Mouse (Mus musculus): Measurements from ENCODE around the gene Arfip1. TPM values are rescaled to one million over a fixed set of nuclear protein-coding genes. Genes with fewer than 3 reads are reported as not detected.
A peak's percentile ranks its signal among the peaks of the same experiment; 100 is the strongest.
"Not testable (repeated sequence)": the region's sequence is repeated elsewhere in the genome, so short reads cannot be mapped to it uniquely, and the experiment has no call there.

Gene Arfip1
- polyA plus RNA-seq, 1 experiment from 2014 or later = 45.9 TPM

DNA sequence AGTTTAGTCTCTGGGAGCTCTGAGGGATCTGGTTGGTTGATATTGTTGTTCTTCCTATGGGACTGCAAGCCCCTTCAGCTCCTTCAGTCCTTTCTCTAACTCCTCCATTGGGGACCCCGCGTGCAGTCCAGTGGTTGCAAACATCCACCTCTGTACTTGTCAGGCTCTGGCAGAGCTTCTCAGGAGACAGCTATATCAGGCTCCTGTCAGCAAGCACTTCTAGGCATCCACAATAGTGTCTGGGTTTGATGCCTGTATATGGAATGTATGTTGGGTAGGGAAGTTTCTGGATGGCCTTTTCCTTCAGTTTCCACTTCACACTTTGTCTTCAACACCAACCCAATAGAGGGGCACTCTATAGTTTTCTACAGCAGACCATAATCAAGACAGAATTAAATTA, 19.5 kb downstream of the Arfip1 start:
- H3K27ac ChIP-seq (ENCODE audit: low read depth, low read length); ATAC-seq (replicated peaks; ENCODE audit: low FRiP score); H3K9me3 ChIP-seq (ENCODE audit: control insufficient read depth, low read length); H3K27me3 ChIP-seq (ENCODE audit: control insufficient read depth, insufficient read depth, low read length); H3K9ac ChIP-seq (ENCODE audit: low read length); DNase-seq (ENCODE audit: low spot score); H3K4me1 ChIP-seq (replicated peaks; ENCODE audit: control insufficient read depth, insufficient read depth, low read length); H3K4me2 ChIP-seq (ENCODE audit: low read depth, low read length, severe bottlenecking); H3K4me3 ChIP-seq (ENCODE audit: low read depth, low read length); H3K36me3 ChIP-seq (ENCODE audit: control insufficient read depth, insufficient read depth, low read length): not testable (repeated sequence)
- 94% methylated on average over 2 of the region's 2 CpGs for WGBS

DNA sequence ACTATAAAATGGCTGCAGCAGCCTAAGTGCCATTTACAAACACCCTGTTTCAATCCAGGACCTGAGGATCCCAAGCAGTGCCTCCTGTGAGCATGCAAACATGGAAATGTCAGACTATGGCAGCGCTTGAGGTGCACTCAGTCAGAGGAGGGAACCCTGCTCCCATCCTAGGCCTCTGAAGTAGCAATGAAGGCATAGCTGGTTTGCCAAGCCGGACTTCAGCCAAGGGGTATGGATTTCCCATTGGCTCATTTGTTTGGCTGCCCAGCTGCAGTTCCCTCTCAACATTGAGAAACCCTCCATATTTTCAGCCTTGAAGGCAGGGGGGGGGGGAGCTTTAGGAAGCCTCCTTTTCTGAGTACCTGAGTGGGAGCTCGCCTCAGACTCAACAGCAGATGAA, 24.1 kb downstream of the Arfip1 start:
- no peak overlapping the region for H3K9ac ChIP-seq (ENCODE audit: low read length)
- no peak overlapping the region for H3K4me3 ChIP-seq (ENCODE audit: low read depth, low read length)
- DNase-seq (ENCODE audit: low spot score) (no peak), ATAC-seq (replicated peaks; ENCODE audit: low FRiP score) (no peak)
- H3K27ac ChIP-seq (ENCODE audit: low read depth, low read length) = no peak overlapping the region
- H3K4me1 ChIP-seq (replicated peaks; ENCODE audit: control insufficient read depth, insufficient read depth, low read length) = no peaks in the 10 kb centered on the region
- no peaks in the 10 kb centered on the region for H3K27me3 ChIP-seq (ENCODE audit: control insufficient read depth, insufficient read depth, low read length)
- H3K36me3 ChIP-seq (ENCODE audit: control insufficient read depth, insufficient read depth, low read length) = no peaks in the 10 kb centered on the region
- no peak overlapping the region for H3K4me2 ChIP-seq (ENCODE audit: low read depth, low read length, severe bottlenecking)
- 96% methylated on average over 3 of the region's 3 CpGs for WGBS
- no peaks in the 10 kb centered on the region for H3K9me3 ChIP-seq (ENCODE audit: control insufficient read depth, low read length)

GRCm38 (mm10) chr3:84555780-84556179, 26.6 kb downstream of the Arfip1 start:
- Histone ChIP-seq H3K9ac (ENCODE audit: low read length) (no peak overlapping the region), H3K4me1 (replicated peaks; ENCODE audit: control insufficient read depth, insufficient read depth, low read length) (no peaks in the 10 kb centered on the region), H3K27me3 (ENCODE audit: control insufficient read depth, insufficient read depth, low read length) (no peaks in the 10 kb centered on the region), H3K9me3 (ENCODE audit: control insufficient read depth, low read length) (no peaks in the 10 kb centered on the region), H3K4me2 (ENCODE audit: low read depth, low read length, severe bottlenecking) (no peak overlapping the region), H3K4me3 (ENCODE audit: low read depth, low read length) (no peak overlapping the region), H3K36me3 (ENCODE audit: control insufficient read depth, insufficient read depth, low read length) (no peaks in the 10 kb centered on the region), H3K27ac (ENCODE audit: low read depth, low read length) (no peak overlapping the region)
- no peak for ATAC-seq (replicated peaks; ENCODE audit: low FRiP score)
- 89% methylated on average over 3 of the region's 3 CpGs for WGBS
- DNase-seq (ENCODE audit: low spot score) = no peak

- ATAC-seq (replicated peaks; ENCODE audit: low FRiP score) = no peak
- Histone ChIP-seq H3K4me2 (ENCODE audit: low read depth, low read length, severe bottlenecking) (no peak overlapping the region), H3K4me1 (replicated peaks; ENCODE audit: control insufficient read depth, insufficient read depth, low read length) (no peaks in the 10 kb centered on the region; the same call in 1 of the 2 replicates), H3K9ac (ENCODE audit: low read length) (no peak overlapping the region), H3K27ac (ENCODE audit: low read depth, low read length) (no peak overlapping the region), H3K36me3 (ENCODE audit: control insufficient read depth, insufficient read depth, low read length) (no peaks in the 10 kb centered on the region), H3K9me3 (ENCODE audit: control insufficient read depth, low read length) (no peaks in the 10 kb centered on the region), H3K4me3 (ENCODE audit: low read depth, low read length) (no peak overlapping the region), H3K27me3 (ENCODE audit: control insufficient read depth, insufficient read depth, low read length) (no peaks in the 10 kb centered on the region)
- no peak for DNase-seq (ENCODE audit: low spot score)
- WGBS = 80% methylated on average over 8 of the region's 8 CpGs
Observed at GRCm38 (mm10) chr3:84547177-84547576, 35.2 kb downstream of the Arfip1 start.

DNA sequence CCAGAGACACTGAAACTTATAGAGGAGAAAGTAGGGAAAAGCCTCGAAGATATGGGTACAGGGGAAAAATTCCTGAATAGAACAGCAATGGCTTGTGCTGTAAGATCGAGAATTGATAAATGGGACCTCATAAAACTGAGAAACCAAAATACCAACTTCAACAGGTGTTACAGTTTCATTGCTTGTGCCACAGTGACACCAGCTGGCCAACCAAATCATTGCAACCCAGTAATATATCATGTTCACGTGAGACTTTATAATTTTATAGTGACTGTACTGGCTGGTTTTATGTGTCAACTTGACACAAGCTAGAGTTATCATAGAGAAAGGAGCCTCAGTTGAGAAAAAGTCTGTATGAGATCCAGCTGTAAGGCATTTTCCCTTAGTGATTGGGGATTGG, 40.0 kb downstream of the Arfip1 start:
- H3K27me3 ChIP-seq (ENCODE audit: control insufficient read depth, insufficient read depth, low read length); ATAC-seq (replicated peaks; ENCODE audit: low FRiP score); H3K9me3 ChIP-seq (ENCODE audit: control insufficient read depth, low read length); H3K9ac ChIP-seq (ENCODE audit: low read length); H3K36me3 ChIP-seq (ENCODE audit: control insufficient read depth, insufficient read depth, low read length); H3K4me3 ChIP-seq (ENCODE audit: low read depth, low read length); H3K4me1 ChIP-seq (replicated peaks; ENCODE audit: control insufficient read depth, insufficient read depth, low read length); H3K27ac ChIP-seq (ENCODE audit: low read depth, low read length); H3K4me2 ChIP-seq (ENCODE audit: low read depth, low read length, severe bottlenecking): not testable (repeated sequence)
- 30% methylated on average over 3 of the region's 3 CpGs for WGBS
- peak; percentile 74 for DNase-seq (ENCODE audit: low spot score)

- peaks cover 2% of the 10 kb centered on the region; the same call in 1 of the 2 replicates for H3K4me1 ChIP-seq (replicated peaks; ENCODE audit: control insufficient read depth, insufficient read depth, low read length)
- no peaks in the 10 kb centered on the region for H3K9me3 ChIP-seq (ENCODE audit: control insufficient read depth, low read length)
- no peaks in the 10 kb centered on the region for H3K36me3 ChIP-seq (ENCODE audit: control insufficient read depth, insufficient read depth, low read length)
- no peak overlapping the region for H3K27ac ChIP-seq (ENCODE audit: low read depth, low read length)
- H3K9ac ChIP-seq (ENCODE audit: low read length) = no peak overlapping the region
- ATAC-seq (replicated peaks; ENCODE audit: low FRiP score) (no peak), DNase-seq (ENCODE audit: low spot score) (no peak)
- WGBS = 78% methylated on average over 1 of the region's 1 CpGs
- no peak overlapping the region for H3K4me2 ChIP-seq (ENCODE audit: low read depth, low read length, severe bottlenecking)
- no peak overlapping the region for H3K4me3 ChIP-seq (ENCODE audit: low read depth, low read length)
- H3K27me3 ChIP-seq (ENCODE audit: control insufficient read depth, insufficient read depth, low read length) = no peaks in the 10 kb centered on the region
Observed at GRCm38 (mm10) chr3:84541881-84542280, 40.5 kb downstream of the Arfip1 start.

DNA sequence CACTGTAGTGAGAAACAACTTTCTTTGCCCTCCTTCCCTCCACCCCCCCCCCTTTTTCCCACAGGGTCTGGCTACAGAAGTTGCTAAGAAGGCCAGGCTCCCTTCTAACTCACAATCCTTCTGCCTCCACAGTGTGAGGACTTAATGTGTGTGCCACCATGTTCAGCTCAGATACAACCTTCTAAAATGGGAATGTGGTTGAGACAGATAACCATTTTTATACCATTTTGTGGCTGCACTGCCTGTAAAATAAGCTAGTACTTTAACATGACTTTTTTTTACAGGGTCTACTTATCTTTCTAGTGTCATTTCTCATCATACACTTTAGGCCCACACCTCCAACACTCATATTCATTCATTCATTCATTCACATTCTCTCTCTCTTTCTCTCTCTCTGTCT, 41.8 kb downstream of the Arfip1 start:
- Histone ChIP-seq H3K27ac (ENCODE audit: low read depth, low read length) (no peak overlapping the region), H3K4me2 (ENCODE audit: low read depth, low read length, severe bottlenecking) (no peak overlapping the region), H3K27me3 (ENCODE audit: control insufficient read depth, insufficient read depth, low read length) (no peaks in the 10 kb centered on the region), H3K4me3 (ENCODE audit: low read depth, low read length) (no peak overlapping the region), H3K4me1 (replicated peaks; ENCODE audit: control insufficient read depth, insufficient read depth, low read length) (peaks cover 2% of the 10 kb centered on the region; the same call in 1 of the 2 replicates), H3K9ac (ENCODE audit: low read length) (no peak overlapping the region), H3K36me3 (ENCODE audit: control insufficient read depth, insufficient read depth, low read length) (no peaks in the 10 kb centered on the region), H3K9me3 (ENCODE audit: control insufficient read depth, low read length) (no peaks in the 10 kb centered on the region)
- no peak for ATAC-seq (replicated peaks; ENCODE audit: low FRiP score)
- no peak for DNase-seq (ENCODE audit: low spot score)

GRCm38 (mm10) chr3:84536987-84537386, 45.4 kb downstream of the Arfip1 start:
- DNase-seq (ENCODE audit: low spot score) = no peak
- H3K9me3 ChIP-seq (ENCODE audit: control insufficient read depth, low read length) = no peaks in the 10 kb centered on the region
- H3K9ac ChIP-seq (ENCODE audit: low read length) = no peak overlapping the region
- ATAC-seq (replicated peaks; ENCODE audit: low FRiP score) = no peak
- no peak overlapping the region for H3K4me2 ChIP-seq (ENCODE audit: low read depth, low read length, severe bottlenecking)
- H3K27ac ChIP-seq (ENCODE audit: low read depth, low read length) = no peak overlapping the region
- H3K4me1 ChIP-seq (replicated peaks; ENCODE audit: control insufficient read depth, insufficient read depth, low read length) = peaks cover 2% of the 10 kb centered on the region; the same call in 1 of the 2 replicates
- no peaks in the 10 kb centered on the region for H3K27me3 ChIP-seq (ENCODE audit: control insufficient read depth, insufficient read depth, low read length)
- no peaks in the 10 kb centered on the region for H3K36me3 ChIP-seq (ENCODE audit: control insufficient read depth, insufficient read depth, low read length)
- no peak overlapping the region for H3K4me3 ChIP-seq (ENCODE audit: low read depth, low read length)
- 86% methylated on average over 6 of the region's 6 CpGs for WGBS

- H3K36me3 ChIP-seq (ENCODE audit: control insufficient read depth, insufficient read depth, low read length) = no peaks in the 10 kb centered on the region
- no peak for ATAC-seq (replicated peaks; ENCODE audit: low FRiP score)
- WGBS = 74% methylated on average over 5 of the region's 5 CpGs
- no peaks in the 10 kb centered on the region for H3K9me3 ChIP-seq (ENCODE audit: control insufficient read depth, low read length)
- H3K9ac ChIP-seq (ENCODE audit: low read length) = no peak overlapping the region
- no peaks in the 10 kb centered on the region for H3K4me1 ChIP-seq (replicated peaks; ENCODE audit: control insufficient read depth, insufficient read depth, low read length)
- no peak overlapping the region for H3K4me3 ChIP-seq (ENCODE audit: low read depth, low read length)
- H3K27ac ChIP-seq (ENCODE audit: low read depth, low read length) = no peak overlapping the region
- no peak overlapping the region for H3K4me2 ChIP-seq (ENCODE audit: low read depth, low read length, severe bottlenecking)
- DNase-seq (ENCODE audit: low spot score) = no peak
- no peaks in the 10 kb centered on the region for H3K27me3 ChIP-seq (ENCODE audit: control insufficient read depth, insufficient read depth, low read length)
Observed at GRCm38 (mm10) chr3:84533227-84533626, 49.2 kb downstream of the Arfip1 start.

Measured in forebrain, embryonic 11.5 days (tissue).